Mouse (Mus musculus) erythroblast, embryonic 14.5 days (primary cell): Measurements from ENCODE around the gene Slc11a1. TPM values are rescaled to one million over a fixed set of nuclear protein-coding genes. Genes with fewer than 3 reads are reported as not detected.
"Not testable (repeated sequence)": the region's sequence is repeated elsewhere in the genome, so short reads cannot be mapped to it uniquely, and the experiment has no call there.

Experiments
- H3K27me3 ChIP-seq: 2 replicates; pipeline ENCODE4 v1.6.1; 2012; ENCODE audit warnings: inconsistent platforms; ENCODE audit not compliant: control insufficient read depth
- H3K36me3 ChIP-seq: 2 replicates; pipeline ENCODE4 v1.6.1; 2012; ENCODE audit warnings: mild to moderate bottlenecking, inconsistent platforms; ENCODE audit not compliant: control insufficient read depth
- H3K4me1 ChIP-seq: 2 replicates; pipeline ENCODE4 v1.6.1; 2012; ENCODE audit warnings: inconsistent platforms; ENCODE audit not compliant: control insufficient read depth
- H3K4me3 ChIP-seq: replicated peaks from 2 replicates; pipeline ENCODE3; 2012; ENCODE audit warnings: moderate library complexity, mild to moderate bottlenecking, inconsistent platforms
- H3K9me3 ChIP-seq: 2 replicates; pipeline ENCODE4 v1.6.1; 2012; ENCODE audit warnings: low read length, inconsistent platforms, mixed read lengths; ENCODE audit not compliant: control insufficient read depth
- GATA1 ChIP-seq: IDR thresholded peaks from 2 replicates; pipeline ENCODE4 v1.6.1; 2012; ENCODE audit warnings: low read length, inconsistent platforms, mixed read lengths
- TAL1 ChIP-seq: IDR thresholded peaks from 3 replicates; pipeline ENCODE4 v1.6.1; 2012; ENCODE audit warnings: low read length, inconsistent platforms, mixed read lengths
- polyA plus RNA-seq: library from polyadenylated mRNA; stranded (reverse); fragments of >175 nt; gene quantifications from 2 replicates; pipeline ENCODE4 v1.2.3, GENCODE M21; 2012

Slc11a1 gene
- polyA plus RNA-seq, 1 experiment, result 0.93 TPM

DNA sequence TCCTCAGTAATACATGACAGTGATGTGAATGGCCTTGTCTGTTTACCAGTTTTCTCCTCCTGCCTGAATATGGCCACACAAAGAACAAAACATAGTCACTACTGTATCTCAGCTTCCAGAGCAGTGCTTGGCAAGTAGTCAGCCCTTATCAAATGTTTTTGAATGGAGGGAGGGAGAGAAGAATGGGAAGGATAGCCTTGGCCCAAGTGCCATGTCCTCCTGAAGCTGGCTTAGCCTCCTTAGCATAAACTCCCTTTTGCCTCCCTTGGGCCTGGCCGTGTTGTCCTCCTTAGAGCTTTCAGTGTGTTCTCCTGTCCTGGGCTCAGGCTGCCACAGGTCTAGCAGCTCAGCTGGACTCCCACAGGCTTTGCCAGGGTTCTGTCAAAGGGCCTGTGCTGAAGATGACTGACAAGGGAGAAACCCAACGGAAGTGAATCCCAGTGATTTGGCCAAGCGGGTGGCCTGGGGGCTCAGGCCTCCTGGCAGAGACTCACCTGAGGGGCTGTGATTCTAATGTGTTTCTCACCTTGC is 37.7 kb upstream of the Slc11a1 start:
- H3K9me3 ChIP-seq, result peaks cover 3% of the 10 kb centered on the region; the same call in 1 of the 2 replicates
- no peak overlapping the region for H3K4me3 ChIP-seq
- H3K36me3 ChIP-seq, result no peaks in the 10 kb centered on the region
- H3K4me1 ChIP-seq, result peaks cover 18% of the 10 kb centered on the region
- TF ChIP-seq TAL1, result no peak
- no peak for TF ChIP-seq GATA1
- peaks cover 23% of the 10 kb centered on the region for H3K27me3 ChIP-seq

- peaks cover 3% of the 10 kb centered on the region; the same call in 1 of the 2 replicates for H3K9me3 ChIP-seq
- no peak overlapping the region for H3K4me3 ChIP-seq
- peaks cover 16% of the 10 kb centered on the region for H3K27me3 ChIP-seq
- no peak for TF ChIP-seq TAL1
- no peak for TF ChIP-seq GATA1
- H3K4me1 ChIP-seq, result peaks cover 10% of the 10 kb centered on the region
- H3K36me3 ChIP-seq, result no peaks in the 10 kb centered on the region
These were observed 37.0 kb upstream of the Slc11a1 start for GRCm38 (mm10) chr1:74338013-74338412.

GRCm38 (mm10) chr1:74338626-74339025 is 36.4 kb upstream of the Slc11a1 start:
- H3K4me1 ChIP-seq, result peaks cover 7% of the 10 kb centered on the region
- H3K36me3 ChIP-seq, result no peaks in the 10 kb centered on the region
- H3K27me3 ChIP-seq, result peaks cover 10% of the 10 kb centered on the region
- H3K4me3 ChIP-seq, result no peak overlapping the region
- TF ChIP-seq GATA1 (no peak), TAL1 (no peak)
- H3K9me3 ChIP-seq, result peaks cover 3% of the 10 kb centered on the region; the same call in 1 of the 2 replicates

DNA sequence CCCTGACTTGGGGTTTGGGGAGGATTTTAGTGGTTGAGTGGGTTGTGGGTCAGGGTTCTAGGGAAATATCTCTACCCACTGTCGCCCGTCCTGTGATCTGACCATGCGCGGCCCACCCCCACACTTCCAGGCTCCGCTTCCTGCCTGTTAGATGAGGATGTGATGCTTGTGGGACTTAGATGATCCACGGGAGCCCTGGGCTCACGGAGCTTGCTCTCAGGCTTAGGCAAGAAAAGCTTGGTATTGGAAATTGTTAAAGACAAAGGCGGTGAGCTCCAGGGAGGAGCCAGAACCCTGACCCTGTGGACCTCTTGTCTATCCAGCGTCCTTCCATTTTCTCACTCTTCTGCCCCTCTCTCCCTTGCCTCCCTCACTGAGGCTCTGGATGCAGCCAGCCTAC is 35.1 kb upstream of the Slc11a1 start:
- peaks cover 3% of the 10 kb centered on the region; the same call in 1 of the 2 replicates for H3K9me3 ChIP-seq
- peaks cover 7% of the 10 kb centered on the region for H3K4me1 ChIP-seq
- H3K36me3 ChIP-seq, result no peaks in the 10 kb centered on the region
- peaks cover 5% of the 10 kb centered on the region for H3K27me3 ChIP-seq
- TF ChIP-seq GATA1 (no peak), TAL1 (no peak)
- H3K4me3 ChIP-seq, result no peak overlapping the region

DNA sequence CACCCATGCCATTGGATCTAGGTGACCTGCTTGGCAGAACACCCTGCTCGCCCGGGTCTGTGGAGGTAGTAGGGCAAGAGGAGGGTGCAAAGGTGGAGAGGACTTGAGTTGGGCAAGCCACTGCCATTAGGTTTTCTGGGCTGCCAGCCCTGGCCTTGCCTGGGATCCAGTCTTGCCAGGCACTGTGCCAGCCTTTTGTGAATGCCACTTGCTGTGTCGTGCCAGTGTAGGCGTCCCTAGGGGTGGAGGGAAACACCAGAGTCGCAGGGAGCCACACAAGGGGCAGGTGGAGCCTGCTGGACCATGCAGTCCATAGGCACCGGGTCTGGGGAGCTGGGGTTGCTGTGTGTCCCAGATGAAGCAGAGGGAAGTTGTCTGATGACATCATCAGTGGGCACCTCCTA is 34.6 kb upstream of the Slc11a1 start:
- Histone ChIP-seq H3K27me3 (peaks cover under 1% of the 10 kb centered on the region; the same call in 1 of the 2 replicates), H3K4me3 (no peak overlapping the region), H3K36me3 (no peaks in the 10 kb centered on the region), H3K9me3 (peaks cover 3% of the 10 kb centered on the region; the same call in 1 of the 2 replicates), H3K4me1 (peaks cover 7% of the 10 kb centered on the region)
- TF ChIP-seq GATA1, result no peak
- no peak for TF ChIP-seq TAL1

DNA sequence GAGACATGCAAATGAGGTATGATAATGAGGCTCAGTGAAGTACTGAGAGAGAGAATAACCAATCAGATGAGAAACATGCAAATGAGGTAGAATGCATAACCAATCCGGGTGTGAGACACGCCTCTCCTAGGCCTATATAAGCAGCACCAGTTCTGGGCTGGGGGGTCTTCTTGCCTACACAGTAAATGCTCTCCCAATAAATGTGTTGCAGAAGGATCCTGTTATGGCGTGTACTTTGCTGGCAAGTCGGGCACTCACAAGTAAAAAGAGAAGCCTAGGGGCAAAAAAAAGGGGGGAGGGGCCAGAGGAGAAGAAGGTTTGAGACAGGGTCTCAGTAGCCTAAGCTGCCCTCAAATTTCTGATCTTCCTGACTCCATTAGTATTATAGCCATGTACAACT is 34.0 kb upstream of the Slc11a1 start:
- H3K9me3 ChIP-seq, H3K36me3 ChIP-seq, H3K27me3 ChIP-seq, H3K4me3 ChIP-seq, H3K4me1 ChIP-seq: not testable (repeated sequence)

DNA sequence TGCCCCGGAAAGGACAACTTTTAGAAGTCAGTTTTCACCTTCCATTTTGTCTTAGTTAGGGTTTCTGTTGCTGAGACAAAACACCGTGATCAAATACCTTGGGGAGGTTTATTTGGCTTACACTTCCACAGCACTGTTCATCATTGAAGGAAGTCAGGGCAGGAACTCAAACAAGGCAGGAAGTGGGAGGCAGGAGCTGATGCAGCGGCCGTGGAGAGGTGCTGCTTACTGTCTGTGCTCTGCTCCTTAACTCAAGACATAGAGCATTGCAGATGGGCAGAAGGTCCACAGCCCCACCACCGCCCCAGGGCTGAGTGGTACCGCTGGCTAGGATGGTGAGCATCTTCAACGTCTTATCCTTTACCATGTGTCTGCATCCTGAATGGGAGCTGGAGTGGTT is 33.1 kb upstream of the Slc11a1 start:
- Histone ChIP-seq H3K9me3 (peaks cover 3% of the 10 kb centered on the region; the same call in 1 of the 2 replicates), H3K27me3 (no peaks in the 10 kb centered on the region), H3K4me1 (peaks cover 7% of the 10 kb centered on the region), H3K4me3 (no peak overlapping the region), H3K36me3 (no peaks in the 10 kb centered on the region)
- no peak for TF ChIP-seq TAL1
- TF ChIP-seq GATA1, result no peak

DNA sequence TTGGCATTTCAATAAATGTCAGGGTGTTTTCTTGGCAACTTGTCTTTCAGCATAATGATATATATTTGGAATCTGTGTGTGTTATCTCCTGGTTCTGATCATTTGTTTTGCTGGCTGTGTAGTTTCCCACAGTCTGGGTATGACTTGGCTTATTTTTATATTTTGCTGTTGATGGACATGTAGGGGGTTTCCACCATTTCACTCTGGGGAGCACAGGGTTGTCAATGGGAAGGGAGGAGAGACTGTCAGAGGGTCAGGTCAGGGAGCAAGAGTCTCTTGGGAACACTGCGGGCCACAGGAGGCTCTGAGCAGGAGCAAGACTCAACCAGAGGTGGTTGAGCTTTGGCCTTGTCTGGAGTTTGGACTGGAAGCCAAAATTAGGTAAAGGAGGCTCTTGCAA is 32.7 kb upstream of the Slc11a1 start:
- no peaks in the 10 kb centered on the region for H3K36me3 ChIP-seq
- H3K4me3 ChIP-seq, result no peak overlapping the region
- peaks cover 7% of the 10 kb centered on the region for H3K4me1 ChIP-seq
- peaks cover 3% of the 10 kb centered on the region; the same call in 1 of the 2 replicates for H3K9me3 ChIP-seq
- TF ChIP-seq TAL1, result no peak
- no peak for TF ChIP-seq GATA1
- H3K27me3 ChIP-seq, result no peaks in the 10 kb centered on the region

GRCm38 (mm10) chr1:74343161-74343560 is 31.8 kb upstream of the Slc11a1 start:
- Histone ChIP-seq H3K4me1 (peaks cover 7% of the 10 kb centered on the region), H3K36me3 (no peaks in the 10 kb centered on the region), H3K27me3 (no peaks in the 10 kb centered on the region), H3K9me3 (peaks cover 3% of the 10 kb centered on the region; the same call in 1 of the 2 replicates), H3K4me3 (no peak overlapping the region)
- TF ChIP-seq TAL1 (no peak), GATA1 (no peak)
